Mouse (Mus musculus) myocyte (in vitro differentiated cells): ENCODE data around the gene Fam196b.

Experiments used
- CEBPB ChIP-seq: IDR thresholded peaks from 2 replicates; pipeline ENCODE4 v1.6.1; 2011; ENCODE audit warnings: mild to moderate bottlenecking, moderate library complexity; ENCODE audit not compliant: poor library complexity, insufficient read depth, severe bottlenecking
- MAX ChIP-seq: IDR thresholded peaks from one replicate; pipeline ENCODE4 v1.6.1; 2011; ENCODE audit warnings: low read depth, mild to moderate bottlenecking, control low read depth
- MYOD1 ChIP-seq, 3 experiments: IDR thresholded peaks; one replicate each; pipeline ENCODE4 v1.6.1; 2011; ENCODE audit warnings: control low read depth in 2 of 3, low read depth in 2 of 3, mild to moderate bottlenecking in 2 of 3, moderate library complexity in 1 of 3; ENCODE audit not compliant: insufficient read length in 2 of 3, control insufficient read depth in 1 of 3
- MYOG ChIP-seq, 3 experiments: IDR thresholded peaks; one replicate each; pipeline ENCODE4 v1.6.1; 2011; ENCODE audit warnings: control low read depth in 2 of 3, low read depth in 2 of 3, mild to moderate bottlenecking in 2 of 3; ENCODE audit not compliant: insufficient read length in 2 of 3, control insufficient read depth in 1 of 3, insufficient read depth in 1 of 3
- POLR2A ChIP-seq: IDR thresholded peaks from one replicate; pipeline ENCODE4 v1.6.1; 2011; ENCODE audit warnings: low read depth, mild to moderate bottlenecking, control low read depth, moderate library complexity; ENCODE audit not compliant: insufficient read length
- REST ChIP-seq: IDR thresholded peaks from one replicate; pipeline ENCODE4 v1.6.1; 2011; ENCODE audit warnings: mild to moderate bottlenecking, control low read depth, moderate library complexity; ENCODE audit not compliant: insufficient read depth, insufficient read length
- TCF3 ChIP-seq: IDR thresholded peaks from one replicate; pipeline ENCODE4 v1.6.1; 2011; ENCODE audit warnings: low read depth, control low read depth; ENCODE audit not compliant: insufficient read length
- USF1 ChIP-seq: IDR thresholded peaks from one replicate; pipeline ENCODE4 v1.6.1; 2011; ENCODE audit warnings: low read depth, mild to moderate bottlenecking, control low read depth, moderate library complexity

- TF ChIP-seq POLR2A (no peak), TCF3 (no peak), MAX (no peak), CEBPB (no peak), MYOD1 (IDR thresholded peaks at IDR 0.05; ENCODE audit: control insufficient read depth in 1 of 3, insufficient read length in 2 of 3, low read depth in 2 of 3) (no peak), MYOG (IDR thresholded peaks at IDR 0.05; ENCODE audit: control insufficient read depth in 1 of 3, insufficient read depth in 1 of 3, insufficient read length in 2 of 3, low read depth in 2 of 3) (no peak), REST (no peak), USF1 (no peak)
Measured at GRCm38 (mm10) chr11:34401343-34401742, 86.7 kb downstream of the Fam196b start.
